Mouse (Mus musculus): ENCODE measurements around the gene Car10.

DNA sequence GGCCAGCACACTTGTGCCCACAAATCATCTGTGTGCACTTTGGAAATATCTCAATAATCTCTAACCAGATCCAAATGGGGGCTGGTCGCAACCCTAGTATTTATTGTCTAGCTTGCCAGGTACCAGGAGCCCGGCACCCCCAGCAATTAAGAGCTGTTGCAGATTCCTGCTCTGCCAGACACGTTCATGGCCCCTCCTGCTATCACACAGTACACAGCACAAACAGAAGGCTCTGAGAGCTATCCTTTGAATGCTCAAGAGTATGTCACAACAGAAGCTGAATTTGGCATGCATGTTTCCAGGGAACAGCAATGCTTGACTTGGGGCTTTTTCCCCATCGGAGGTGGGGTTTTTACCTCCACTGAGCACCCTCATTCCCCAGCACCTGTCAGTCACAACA, 483.5 kb downstream of the Car10 start:
- TF ChIP-seq CTCF (IDR thresholded peaks at IDR 0.05; ENCODE audit: extremely low read depth, insufficient read length, insufficient replicate concordance, low read depth, low read length) (no peak), POLR2A (IDR thresholded peaks at IDR 0.05; ENCODE audit: low read depth, low read length) (no peak)

Measured in small intestine, adult 2 months (tissue).